Mouse (Mus musculus) liver, adult 2 months (tissue): ENCODE data around the gene Snx22.

Experiments used
- CTCF ChIP-seq: fragments of 200-500 bp; IDR thresholded peaks from 2 replicates; pipeline ENCODE4 v1.5.1; 2011; ENCODE audit warnings: low read depth, low read length, control low read depth
- POLR2A ChIP-seq: fragments of 200-500 bp; IDR thresholded peaks from 2 replicates; pipeline ENCODE4 v1.6.1; 2011; ENCODE audit warnings: low read length, control low read depth; ENCODE audit not compliant: insufficient read depth; ENCODE audit errors: extremely low read depth

DNA sequence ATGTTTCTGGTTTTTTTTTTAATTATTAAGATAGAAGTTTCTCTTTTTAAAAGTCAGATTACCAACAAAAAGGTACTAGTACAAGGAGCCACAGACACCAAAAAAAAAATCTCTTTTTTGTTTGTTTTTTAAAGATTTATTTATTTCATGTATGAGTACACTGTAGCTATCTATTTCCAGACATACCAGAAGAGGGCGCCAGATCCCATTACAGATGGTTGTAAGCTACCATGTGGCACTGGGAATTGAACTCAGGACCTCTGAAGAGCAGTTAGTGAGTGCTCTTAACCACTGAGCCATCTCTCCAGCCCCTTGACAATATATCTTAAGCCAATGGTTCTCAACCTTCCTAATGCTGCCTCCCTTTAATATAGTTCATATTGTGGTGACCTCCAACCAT, 15.9 kb downstream of the Snx22 start:
- TF ChIP-seq POLR2A = no peak
- TF ChIP-seq CTCF = no peak
